Mouse (Mus musculus): Measurements from ENCODE around the gene C2cd4a. TPM values are rescaled to one million over a fixed set of nuclear protein-coding genes. Genes with fewer than 3 reads are reported as not detected.

Gene C2cd4a
- polyA plus RNA-seq, 1 experiment from 2014 or later, result 0.27 TPM

GRCm38 (mm10) chr9:67849846-67850245, 17.7 kb upstream of the C2cd4a start:
- Histone ChIP-seq H3K4me1 (no peaks in the 10 kb centered on the region), H3K9me3 (no peaks in the 10 kb centered on the region), H3K27me3 (replicated peaks) (no peaks in the 10 kb centered on the region), H3K4me3 (no peak overlapping the region), H3K4me2 (replicated peaks) (no peak overlapping the region), H3K27ac (no peak overlapping the region), H3K9ac (no peak overlapping the region), H3K36me3 (peaks cover 2% of the 10 kb centered on the region)
- no peak for ATAC-seq (ENCODE audit: low FRiP score, low read depth)
- WGBS, result 94% methylated on average over 3 of the region's 3 CpGs

GRCm38 (mm10) chr9:67849397-67849796, 17.3 kb upstream of the C2cd4a start:
- Histone ChIP-seq H3K9ac (no peak overlapping the region), H3K4me1 (no peaks in the 10 kb centered on the region), H3K9me3 (no peaks in the 10 kb centered on the region), H3K27ac (no peak overlapping the region), H3K36me3 (no peaks in the 10 kb centered on the region), H3K27me3 (replicated peaks) (no peaks in the 10 kb centered on the region), H3K4me3 (no peak overlapping the region), H3K4me2 (replicated peaks) (no peak overlapping the region)
- no peak for ATAC-seq (ENCODE audit: low FRiP score, low read depth)
- 88% methylated on average over 12 of the region's 12 CpGs for WGBS

- no peak overlapping the region for H3K27ac ChIP-seq
- WGBS, result 76% methylated on average over 3 of the region's 3 CpGs
- H3K9me3 ChIP-seq, result no peaks in the 10 kb centered on the region
- H3K4me2 ChIP-seq (replicated peaks), result no peak overlapping the region
- no peak for ATAC-seq (ENCODE audit: low FRiP score, low read depth)
- H3K4me3 ChIP-seq, result no peak overlapping the region
- no peaks in the 10 kb centered on the region for H3K27me3 ChIP-seq (replicated peaks)
- no peaks in the 10 kb centered on the region for H3K4me1 ChIP-seq
- no peak overlapping the region for H3K9ac ChIP-seq
- no peaks in the 10 kb centered on the region for H3K36me3 ChIP-seq
Measured at GRCm38 (mm10) chr9:67847606-67848005, 15.5 kb upstream of the C2cd4a start.

GRCm38 (mm10) chr9:67846089-67846488, 14.0 kb upstream of the C2cd4a start:
- H3K9me3 ChIP-seq, result no peaks in the 10 kb centered on the region
- H3K4me1 ChIP-seq, result peaks cover 2% of the 10 kb centered on the region; the same call in 1 of the 2 replicates
- no peak overlapping the region for H3K4me3 ChIP-seq
- WGBS, result 100% methylated on average over 2 of the region's 2 CpGs
- H3K36me3 ChIP-seq, result no peaks in the 10 kb centered on the region
- no peak overlapping the region for H3K9ac ChIP-seq
- ATAC-seq (ENCODE audit: low FRiP score, low read depth), result no peak
- no peak overlapping the region for H3K4me2 ChIP-seq (replicated peaks)
- H3K27me3 ChIP-seq (replicated peaks), result no peaks in the 10 kb centered on the region
- no peak overlapping the region for H3K27ac ChIP-seq

- ATAC-seq (ENCODE audit: low FRiP score, low read depth), result no peak
- Histone ChIP-seq H3K9me3 (no peaks in the 10 kb centered on the region), H3K27me3 (replicated peaks) (no peaks in the 10 kb centered on the region), H3K27ac (no peak overlapping the region), H3K36me3 (no peaks in the 10 kb centered on the region), H3K4me1 (peaks cover 6% of the 10 kb centered on the region; the same call in 1 of the 2 replicates), H3K9ac (no peak overlapping the region), H3K4me2 (replicated peaks) (no peak overlapping the region), H3K4me3 (no peak overlapping the region)
- WGBS, result 87% methylated on average over 5 of the region's 5 CpGs
Measured at GRCm38 (mm10) chr9:67845648-67846047, 13.5 kb upstream of the C2cd4a start.

GRCm38 (mm10) chr9:67845012-67845411, 12.9 kb upstream of the C2cd4a start:
- WGBS, result 89% methylated on average over 4 of the region's 4 CpGs
- no peaks in the 10 kb centered on the region for H3K9me3 ChIP-seq

GRCm38 (mm10) chr9:67842797-67843196, 10.7 kb upstream of the C2cd4a start:
- H3K9ac ChIP-seq, result no peak overlapping the region
- H3K27ac ChIP-seq, result no peak overlapping the region
- no peak overlapping the region for H3K4me2 ChIP-seq (replicated peaks)
- H3K9me3 ChIP-seq, result no peaks in the 10 kb centered on the region
- ATAC-seq (ENCODE audit: low FRiP score, low read depth), result no peak
- H3K36me3 ChIP-seq, result no peaks in the 10 kb centered on the region
- H3K27me3 ChIP-seq (replicated peaks), result no peaks in the 10 kb centered on the region
- H3K4me3 ChIP-seq, result no peak overlapping the region
- peaks cover 7% of the 10 kb centered on the region; the same call in 1 of the 2 replicates for H3K4me1 ChIP-seq
- WGBS, result 79% methylated on average over 5 of the region's 5 CpGs

More at GRCm38 (mm10) chr9:67845012-67845411, 12.9 kb upstream of the C2cd4a start:
- H3K27ac ChIP-seq, result no peak overlapping the region
- H3K4me3 ChIP-seq, result no peak overlapping the region
- no peak for ATAC-seq (ENCODE audit: low FRiP score, low read depth)
- no peaks in the 10 kb centered on the region for H3K36me3 ChIP-seq
- no peak overlapping the region for H3K4me2 ChIP-seq (replicated peaks)
- H3K9ac ChIP-seq, result no peak overlapping the region
- no peaks in the 10 kb centered on the region for H3K27me3 ChIP-seq (replicated peaks)
- H3K4me1 ChIP-seq, result peaks cover 7% of the 10 kb centered on the region; the same call in 1 of the 2 replicates

- Histone ChIP-seq H3K27ac (peak within 1 kb of the TSS; percentile 71; the same call in 1 of the 2 replicates), H3K27me3 (replicated peaks) (no peaks in the 10 kb centered on the region), H3K36me3 (no peaks in the 10 kb centered on the region), H3K4me2 (replicated peaks) (peak within 1 kb of the TSS; percentile 68), H3K9ac (peak within 1 kb of the TSS; percentile 64), H3K4me1 (peaks cover 7% of the 10 kb centered on the region; the same call in 1 of the 2 replicates), H3K9me3 (no peaks in the 10 kb centered on the region), H3K4me3 (peak within 1 kb of the TSS; percentile 67)
- ATAC-seq (ENCODE audit: low FRiP score, low read depth), result peak; percentile 99
- under 1% methylated on average over 50 of the region's 53 CpGs for WGBS
Measured at GRCm38 (mm10) chr9:67839981-67840859, 8.1 kb upstream of the C2cd4a start, which contains the start of gene Vps13c. Gene Vps13c, plus strand, starts transcription at chr9:67840396.

GRCm38 (mm10) chr9:67837311-67837710, 5.2 kb upstream of the C2cd4a start:
- H3K4me2 ChIP-seq (replicated peaks), result no peak overlapping the region
- 78% methylated on average over 2 of the region's 2 CpGs for WGBS
- no peak for ATAC-seq (ENCODE audit: low FRiP score, low read depth)
- peaks cover 12% of the 10 kb centered on the region for H3K27me3 ChIP-seq (replicated peaks)
- no peak overlapping the region for H3K9ac ChIP-seq
- H3K9me3 ChIP-seq, result no peaks in the 10 kb centered on the region
- H3K27ac ChIP-seq, result no peak overlapping the region
- peaks cover 7% of the 10 kb centered on the region; the same call in 1 of the 2 replicates for H3K4me1 ChIP-seq
- H3K4me3 ChIP-seq, result no peak overlapping the region
- no peaks in the 10 kb centered on the region for H3K36me3 ChIP-seq

- Histone ChIP-seq H3K9ac (no peak overlapping the region), H3K27me3 (replicated peaks) (peaks cover 39% of the 10 kb centered on the region), H3K4me1 (peaks cover 12% of the 10 kb centered on the region), H3K9me3 (no peaks in the 10 kb centered on the region), H3K4me3 (no peak overlapping the region), H3K27ac (no peak overlapping the region), H3K36me3 (no peaks in the 10 kb centered on the region), H3K4me2 (replicated peaks) (no peak overlapping the region)
- WGBS, result 87% methylated on average over 5 of the region's 5 CpGs
- no peak for ATAC-seq (ENCODE audit: low FRiP score, low read depth)
Measured at GRCm38 (mm10) chr9:67834535-67834934, 2.4 kb upstream of the C2cd4a start.

- H3K9me3 ChIP-seq, result no peaks in the 10 kb centered on the region
- H3K4me3 ChIP-seq, result peak overlapping the region; percentile 47
- WGBS, result 1% methylated on average over 54 of the region's 57 CpGs
- H3K4me2 ChIP-seq (replicated peaks), result peak overlapping the region; percentile 71
- H3K36me3 ChIP-seq, result no peaks in the 10 kb centered on the region
- peak overlapping the region; percentile 54 for H3K9ac ChIP-seq
- ATAC-seq (ENCODE audit: low FRiP score, low read depth), result peak; percentile 54; the same call in 1 of the 2 replicates
- H3K27ac ChIP-seq, result no peak overlapping the region
- peaks cover 49% of the 10 kb centered on the region for H3K27me3 ChIP-seq (replicated peaks)
- H3K4me1 ChIP-seq, result peaks cover 12% of the 10 kb centered on the region
Measured at GRCm38 (mm10) chr9:67831359-67832045, 628 bp downstream of the C2cd4a start.

All from neural tube, embryonic 12.5 days (tissue).